ENCODE assay signal across 8 mouse cellular contexts in genomic region chr6:85131673-85132072, GRCm38 (mm10). TPM values are rescaled to one million over a fixed set of nuclear protein-coding genes. Genes with fewer than 3 reads are reported as not detected.
DNase-seq lines count a peak whose midpoint lies in the region.

No protein-coding gene starts in this region.

- DNase-seq in heart, adult 18-20 months = peak; percentile 63 to 85
- DNase-seq in heart, postnatal 25 days (ENCODE audit: low spot score) = no peak
- DNase-seq in adrenal gland, adult 18-20 months (ENCODE audit: low spot score in 2 of 2) = peak; percentile 65 to 66
- DNase-seq in embryo, embryonic 10 days (ENCODE audit: low spot score) = peak; percentile 91
- DNase-seq in heart, adult 9 months (ENCODE audit: low spot score in 2 of 2) = peak; percentile 29 to 53
- DNase-seq in layer of hippocampus, postnatal 10 days (ENCODE audit: low spot score in 2 of 2) = peak; percentile 80 to 85
- DNase-seq in lung, postnatal 4 days = peak; percentile 56 to 73
- peak; percentile 20 to 68 for DNase-seq in spleen, postnatal 10 days (ENCODE audit: low spot score in 2 of 2)

- intact Hi-C loops in heart, postnatal 25 days (cut with DNase I) = loop anchor here (2.0 kb wide), 1 partner anchor 93 kb away; no protein-coding TSS in a partner anchor

RNA-seq across cellular contexts. Expression of gene Spr, which starts 5.9 kb away (rescaled TPM):
- total RNA-seq in heart, adult 18-20 months (2021) = 100 to 1,000 TPM in 1 of 2 experiments, 10 to 100 TPM in 1; 97.0 to 109 TPM
- total RNA-seq in heart, postnatal 25 days (2021) = 10 to 100 TPM; 73.5 to 76.8 TPM
- total RNA-seq in adrenal gland, adult 18-20 months (2021) = 10 to 100 TPM; 67.1 to 77.5 TPM
- total RNA-seq in layer of hippocampus, postnatal 10 days (2021) = 10 to 100 TPM; 52.0 to 53.8 TPM

RNA-seq across cellular contexts. Expression of gene Emx1, which starts 55.6 kb away (rescaled TPM):
- total RNA-seq in heart, adult 18-20 months (2021) = not detected
- not detected for total RNA-seq in heart, postnatal 25 days (2021)
- total RNA-seq in adrenal gland, adult 18-20 months (2021) = not detected
- 10 to 100 TPM; 22.1 to 23.1 TPM for total RNA-seq in layer of hippocampus, postnatal 10 days (2021)

Comparison
In these comparisons a context has a peak if more than half of its experiments do, and no peak if none do; other contexts are left out.
1. RNA of gene Emx1, which starts 55.6 kb away (total RNA-seq): 22.1 to 23.1 TPM in layer of hippocampus, postnatal 10 days; not detected in heart, adult 18-20 months, not detected in heart, postnatal 25 days and not detected in adrenal gland, adult 18-20 months; every median in the first group is over 10 times any median in the second.